Mouse (Mus musculus): ENCODE measurements around the gene Gm21992.

- no peak for TF ChIP-seq CTCF (IDR thresholded peaks at IDR 0.05; ENCODE audit: borderline replicate concordance, insufficient read depth, low read length)
- no peak for TF ChIP-seq POLR2A (IDR thresholded peaks at IDR 0.05; ENCODE audit: low read depth, low read length)
Observed at GRCm38 (mm10) chr19:4845846-4846245, 34.4 kb upstream of the Gm21992 start.

Measured in embryonic fibroblast, embryonic 13.5 days (primary cell).